Mouse (Mus musculus) thymus, adult 2 months (tissue): ENCODE results near the gene Rnf212b. TPM values are rescaled to one million over a fixed set of nuclear protein-coding genes. Genes with fewer than 3 reads are reported as not detected.

Experiments
- DNase-seq: peaks from one replicate; pipeline ENCODE4 v3.0.0; 2021
- H3K27ac ChIP-seq: fragments of 200-500 bp; 2 replicates; pipeline ENCODE4 v1.5.1; 2012; ENCODE audit warnings: low read length, control low read depth; ENCODE audit not compliant: control insufficient read depth, insufficient read depth
- H3K27me3 ChIP-seq: fragments of 200-500 bp; 2 replicates; pipeline ENCODE4 v1.6.1; 2012; ENCODE audit warnings: mild to moderate bottlenecking, low read length, moderate library complexity, mixed read lengths; ENCODE audit not compliant: control insufficient read depth, insufficient read depth
- H3K36me3 ChIP-seq: fragments of 200-500 bp; 2 replicates; pipeline ENCODE4 v1.6.1; 2012; ENCODE audit warnings: mild to moderate bottlenecking, low read length, moderate library complexity; ENCODE audit not compliant: control insufficient read depth, insufficient read depth
- H3K4me1 ChIP-seq: fragments of 200-500 bp; replicated peaks from 2 replicates; pipeline ENCODE4 v1.6.1; 2012; ENCODE audit warnings: low read length; ENCODE audit not compliant: control insufficient read depth, insufficient read depth
- H3K4me3 ChIP-seq: fragments of 200-500 bp; 2 replicates; pipeline ENCODE4 v1.5.1; 2012; ENCODE audit warnings: mild to moderate bottlenecking, low read length, control low read depth, moderate library complexity; ENCODE audit not compliant: control insufficient read depth, insufficient read depth
- CTCF ChIP-seq: fragments of 200-500 bp; IDR thresholded peaks from 2 replicates; pipeline ENCODE4 v1.5.1; 2012; ENCODE audit warnings: mild to moderate bottlenecking, control low read depth, low read length, moderate library complexity, borderline replicate concordance; ENCODE audit not compliant: control insufficient read depth, poor library complexity, insufficient read depth; ENCODE audit errors: extremely low read depth
- POLR2A ChIP-seq: fragments of 200-500 bp; IDR thresholded peaks from 2 replicates; pipeline ENCODE4 v1.6.1; 2012; ENCODE audit warnings: mild to moderate bottlenecking, low read length, control low read depth, moderate library complexity; ENCODE audit not compliant: control insufficient read depth, poor library complexity, insufficient read depth; ENCODE audit errors: extremely low read depth
- WGBS: fragments of 180-500 bp; shearing (Covaris S2); methylation state at CpG from one replicate; pipeline ENCODE4 v1.1.7; 2018; 5-methylcytosine and 5-hydroxymethylcytosine counted together
- polyA plus RNA-seq: library from polyadenylated mRNA; depleted of rRNA; stranded (reverse); fragments of >200 nt; gene quantifications from 2 replicates; pipeline ENCODE4 v1.2.3, GENCODE M21; 2012

Gene Rnf212b
- polyA plus RNA-seq, 1 experiment: 0.15 TPM

GRCm38 (mm10) chr14:54856703-54857102, 42.8 kb downstream of the Rnf212b start:
- TF ChIP-seq CTCF (no peak), POLR2A (no peak)
- H3K27ac ChIP-seq: no peak overlapping the region
- no peaks in the 10 kb centered on the region for H3K36me3 ChIP-seq
- 83% methylated on average over 7 of the region's 7 CpGs for WGBS
- no peak overlapping the region for H3K4me3 ChIP-seq
- no peak for DNase-seq
- H3K4me1 ChIP-seq: no peaks in the 10 kb centered on the region
- H3K27me3 ChIP-seq: no peaks in the 10 kb centered on the region

- Histone ChIP-seq H3K27ac (no peak overlapping the region), H3K36me3 (no peaks in the 10 kb centered on the region), H3K4me3 (no peak overlapping the region), H3K4me1 (no peaks in the 10 kb centered on the region), H3K27me3 (no peaks in the 10 kb centered on the region)
- TF ChIP-seq POLR2A (no peak), CTCF (no peak)
- no peak for DNase-seq
- 97% methylated on average over 9 of the region's 9 CpGs for WGBS
These were observed 44.0 kb downstream of the Rnf212b start for GRCm38 (mm10) chr14:54857891-54858290.

GRCm38 (mm10) chr14:54860511-54860910, 46.6 kb downstream of the Rnf212b start:
- H3K4me1 ChIP-seq: 0 out of 2 replicates have a peak, but pooled peaks cover 7% of the 10 kb centered on the region
- H3K36me3 ChIP-seq: no peaks in the 10 kb centered on the region
- no peaks in the 10 kb centered on the region for H3K27me3 ChIP-seq
- no peak for TF ChIP-seq CTCF
- no peak for TF ChIP-seq POLR2A
- WGBS: 33% methylated on average over 2 of the region's 2 CpGs
- DNase-seq: peak; percentile 69
- no peak overlapping the region for H3K27ac ChIP-seq
- H3K4me3 ChIP-seq: no peak overlapping the region

GRCm38 (mm10) chr14:54863501-54864312, 49.8 kb downstream of the Rnf212b start:
- Histone ChIP-seq H3K36me3 (no peaks in the 10 kb centered on the region), H3K27ac (no peak overlapping the region), H3K4me1 (0 out of 2 replicates have a peak, but pooled peaks cover 9% of the 10 kb centered on the region), H3K27me3 (no peaks in the 10 kb centered on the region), H3K4me3 (peak overlapping the region; percentile 63)
- TF ChIP-seq POLR2A: no peak
- WGBS: under 1% methylated on average over 56 of the region's 56 CpGs
- peak; percentile 85 for DNase-seq

- H3K27ac ChIP-seq: no peak overlapping the region
- H3K27me3 ChIP-seq: no peaks in the 10 kb centered on the region
- DNase-seq: no peak
These were observed 50.5 kb downstream of the Rnf212b start for GRCm38 (mm10) chr14:54864313-54865036.

GRCm38 (mm10) chr14:54865626-54866025, 51.7 kb downstream of the Rnf212b start:
- H3K4me1 ChIP-seq: 0 out of 2 replicates have a peak, but pooled peaks cover 9% of the 10 kb centered on the region
- no peaks in the 10 kb centered on the region for H3K36me3 ChIP-seq
- H3K27ac ChIP-seq: no peak overlapping the region
- no peak for DNase-seq
- no peak overlapping the region for H3K4me3 ChIP-seq
- TF ChIP-seq CTCF: no peak
- no peak for TF ChIP-seq POLR2A
- WGBS: 87% methylated on average over 5 of the region's 5 CpGs
- H3K27me3 ChIP-seq: no peaks in the 10 kb centered on the region

More at GRCm38 (mm10) chr14:54864313-54865036, 50.5 kb downstream of the Rnf212b start:
- TF ChIP-seq CTCF (no peak), POLR2A (no peak)
- peak overlapping the region; percentile 63 for H3K4me3 ChIP-seq
- H3K36me3 ChIP-seq: no peaks in the 10 kb centered on the region
- 12% methylated on average over 21 of the region's 21 CpGs for WGBS
- 0 out of 2 replicates have a peak, but pooled peaks cover 9% of the 10 kb centered on the region for H3K4me1 ChIP-seq
